Mouse (Mus musculus) adrenal gland, postnatal 14 days (tissue): ENCODE results near the gene Tspan12. TPM values are rescaled to one million over a fixed set of nuclear protein-coding genes. Genes with fewer than 3 reads are reported as not detected.
"Not testable (repeated sequence)": the region's sequence is repeated elsewhere in the genome, so short reads cannot be mapped to it uniquely, and the experiment has no call there.

Source experiments
- DNase-seq: peaks from one replicate; pipeline ENCODE4 v3.0.0; 2021; ENCODE audit warnings: mixed read lengths
- total RNA-seq: library from RNA; stranded (reverse); gene quantifications from 2 replicates; pipeline ENCODE4 v1.2.3, GENCODE M21; 2021

Gene Tspan12
- total RNA-seq, 1 experiment from 2014 or later = 191 TPM

DNA sequence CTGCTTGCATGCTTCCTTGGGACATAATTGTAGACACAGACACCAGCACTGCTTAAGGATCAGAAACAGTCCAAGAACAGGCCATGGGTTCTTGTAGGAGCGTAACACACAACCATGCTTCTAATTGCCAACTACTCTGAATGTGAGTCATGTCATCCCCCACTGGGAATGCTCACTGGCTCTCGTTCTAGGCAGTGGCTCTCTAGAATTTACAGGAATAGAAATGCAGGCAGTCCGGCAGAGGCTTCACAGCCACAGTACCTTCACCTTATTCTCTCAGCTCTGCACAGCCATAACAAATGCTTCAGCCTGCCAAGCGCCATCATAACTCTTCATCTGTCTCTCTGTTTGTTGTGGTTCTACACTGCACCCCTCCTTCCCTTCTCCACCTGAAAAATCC is 23.9 kb downstream of the Tspan12 start:
- peak; percentile 42 for DNase-seq

DNA sequence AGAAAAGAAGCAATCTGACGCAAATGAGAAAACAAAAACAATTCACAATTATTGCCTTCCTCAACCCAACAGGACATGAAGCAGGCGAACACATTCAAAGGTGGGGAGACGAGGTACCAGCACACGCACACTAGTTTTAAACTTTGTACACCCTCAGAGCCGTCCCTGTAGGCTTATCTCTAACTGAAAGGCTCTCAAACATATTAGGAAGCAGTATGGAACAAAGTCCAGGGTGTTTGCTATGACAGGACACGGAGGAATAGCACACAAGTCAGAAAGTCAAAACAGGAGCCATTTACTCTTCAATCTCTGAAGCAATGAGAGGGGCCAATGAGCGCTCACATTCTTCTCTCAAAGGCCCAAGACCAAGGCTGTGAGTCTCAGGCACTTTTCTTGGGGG is 24.3 kb downstream of the Tspan12 start:
- no peak for DNase-seq

DNA sequence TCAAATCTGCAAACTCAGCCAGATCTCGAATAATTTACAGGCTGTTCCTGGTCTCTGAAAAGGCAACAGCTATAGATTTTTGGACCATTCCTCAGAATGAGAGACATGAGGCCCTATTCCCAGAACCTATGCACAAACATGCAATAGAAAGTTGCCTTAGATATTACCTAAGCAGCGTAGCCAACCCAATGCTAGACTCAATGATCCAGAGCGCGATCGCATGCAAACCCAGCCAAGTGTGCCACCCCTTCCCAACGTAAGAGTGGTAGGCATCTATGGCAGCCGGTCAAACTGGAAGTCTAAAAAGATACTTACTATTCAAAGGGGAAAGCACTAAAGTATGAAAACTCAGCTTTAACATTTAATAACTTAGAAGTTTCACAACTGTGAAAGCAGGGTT is 28.6 kb downstream of the Tspan12 start:
- DNase-seq = no peak

DNA sequence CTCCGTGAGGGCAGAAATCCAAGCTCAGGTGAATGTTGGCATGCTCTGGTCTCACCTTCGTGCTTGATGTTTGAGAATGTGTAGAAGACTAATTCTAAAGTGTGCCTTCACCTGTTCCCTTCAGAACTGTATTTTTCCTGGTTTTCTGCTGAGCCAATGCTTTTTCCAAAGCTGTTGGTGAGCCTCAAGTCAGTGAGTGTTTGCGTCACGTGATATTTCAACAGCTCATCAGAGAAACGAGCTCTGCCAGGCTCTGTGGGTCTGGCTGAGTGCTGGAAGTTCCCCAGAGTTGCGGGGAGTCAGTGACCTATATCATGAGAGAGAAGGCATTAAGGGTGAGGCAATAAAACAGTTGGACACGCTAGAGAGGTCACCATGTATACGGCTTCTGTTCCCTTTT is 29.0 kb downstream of the Tspan12 start:
- peak; percentile 51 for DNase-seq

DNA sequence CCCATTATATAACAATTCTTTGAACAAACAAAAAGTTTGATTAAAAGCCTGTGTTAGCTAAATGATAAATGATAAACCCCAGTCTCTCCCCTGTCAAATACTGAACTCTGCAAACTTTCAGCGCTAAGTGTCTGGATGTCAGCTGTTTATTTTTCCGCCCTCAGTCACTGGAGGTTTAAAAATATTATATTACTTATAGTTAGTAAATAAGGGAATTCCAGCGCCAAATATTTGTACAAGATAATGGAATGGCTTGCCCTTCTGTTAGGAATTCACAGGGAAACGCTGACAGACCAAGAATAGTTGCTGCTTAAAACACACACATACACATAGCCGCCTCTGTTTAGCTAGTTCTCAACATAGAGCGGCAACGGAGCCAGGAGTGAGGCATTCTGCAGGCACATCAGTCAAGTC is 29.6 kb downstream of the Tspan12 start:
- DNase-seq = no peak

DNA sequence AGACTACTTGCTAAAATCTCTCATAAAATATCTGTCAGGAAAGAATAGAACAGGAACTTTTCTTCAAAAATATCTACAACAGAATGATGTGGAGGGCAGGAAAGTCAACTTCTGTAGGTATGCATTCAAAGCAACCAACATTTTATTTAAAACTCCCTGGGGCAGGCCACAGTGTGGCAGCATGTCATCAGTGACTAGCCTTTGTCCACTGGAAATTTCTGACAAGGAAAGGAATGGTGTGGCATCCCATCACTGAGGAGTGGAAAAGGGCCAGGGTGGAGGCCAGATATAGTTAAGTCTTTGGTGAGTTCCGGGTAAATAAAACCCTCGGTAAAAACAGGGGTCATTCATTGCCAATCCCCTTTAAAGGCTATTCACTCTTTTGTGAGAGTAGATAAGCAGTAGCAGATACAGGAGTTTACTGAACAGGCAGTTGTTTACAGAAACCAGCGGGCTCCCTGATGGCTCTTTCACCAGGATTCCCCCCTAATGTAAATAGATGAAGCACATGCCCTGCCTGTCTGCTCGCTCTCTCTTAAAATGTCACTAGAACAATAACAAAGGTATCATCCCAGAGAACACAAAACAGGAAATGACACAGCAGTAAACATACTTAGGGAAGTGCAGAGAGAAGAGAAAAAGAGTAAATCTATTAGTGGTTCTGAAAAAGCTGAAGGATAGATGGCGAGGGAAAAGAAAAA is 34.1 kb downstream of the Tspan12 start:
- peak; percentile 21 for DNase-seq

DNA sequence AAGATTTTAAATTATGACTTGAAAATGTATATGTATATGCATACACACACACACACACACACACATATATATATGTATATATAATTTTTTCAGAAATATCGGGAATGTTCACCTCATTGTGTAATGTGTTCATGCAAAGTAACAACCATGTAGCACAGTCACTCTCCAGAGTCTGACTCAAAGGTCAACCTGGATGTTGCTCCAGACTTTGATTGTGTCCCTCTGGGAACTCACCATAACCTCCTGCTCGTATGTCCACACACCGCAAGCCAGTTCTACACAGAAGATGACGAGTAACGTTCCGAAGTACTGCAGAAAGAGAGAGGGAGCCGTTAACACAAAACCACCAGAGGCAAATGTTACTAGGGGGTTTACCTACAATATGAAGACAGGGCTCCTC is 46.3 kb downstream of the Tspan12 start:
- peak; percentile 44 for DNase-seq

DNA sequence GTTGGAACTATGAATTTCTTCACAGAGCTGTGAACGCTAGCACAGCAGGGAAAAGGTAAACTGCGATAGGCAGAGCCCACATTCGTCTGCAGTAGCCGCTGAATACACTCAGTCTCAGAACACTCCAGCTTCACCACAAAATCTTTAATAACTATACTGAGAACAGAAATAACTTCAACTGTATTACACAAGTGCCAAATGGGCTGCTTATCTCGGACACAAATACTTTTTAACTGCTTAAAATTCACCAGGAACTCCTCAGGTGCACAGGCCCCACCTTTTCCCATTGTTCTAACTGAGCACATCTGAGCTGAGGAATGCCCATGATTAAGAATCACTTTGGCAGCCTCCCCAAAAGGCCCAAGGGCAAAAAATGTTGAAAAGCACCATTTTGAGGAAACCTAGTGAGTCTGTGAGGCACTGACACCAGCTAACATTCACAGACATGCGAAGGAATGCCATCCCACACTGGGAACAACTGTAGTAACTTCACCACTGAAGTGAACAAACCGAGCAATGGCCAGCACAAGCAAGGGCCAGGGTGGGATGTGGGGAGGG is 47.2 kb downstream of the Tspan12 start:
- DNase-seq = peak; percentile 44

DNA sequence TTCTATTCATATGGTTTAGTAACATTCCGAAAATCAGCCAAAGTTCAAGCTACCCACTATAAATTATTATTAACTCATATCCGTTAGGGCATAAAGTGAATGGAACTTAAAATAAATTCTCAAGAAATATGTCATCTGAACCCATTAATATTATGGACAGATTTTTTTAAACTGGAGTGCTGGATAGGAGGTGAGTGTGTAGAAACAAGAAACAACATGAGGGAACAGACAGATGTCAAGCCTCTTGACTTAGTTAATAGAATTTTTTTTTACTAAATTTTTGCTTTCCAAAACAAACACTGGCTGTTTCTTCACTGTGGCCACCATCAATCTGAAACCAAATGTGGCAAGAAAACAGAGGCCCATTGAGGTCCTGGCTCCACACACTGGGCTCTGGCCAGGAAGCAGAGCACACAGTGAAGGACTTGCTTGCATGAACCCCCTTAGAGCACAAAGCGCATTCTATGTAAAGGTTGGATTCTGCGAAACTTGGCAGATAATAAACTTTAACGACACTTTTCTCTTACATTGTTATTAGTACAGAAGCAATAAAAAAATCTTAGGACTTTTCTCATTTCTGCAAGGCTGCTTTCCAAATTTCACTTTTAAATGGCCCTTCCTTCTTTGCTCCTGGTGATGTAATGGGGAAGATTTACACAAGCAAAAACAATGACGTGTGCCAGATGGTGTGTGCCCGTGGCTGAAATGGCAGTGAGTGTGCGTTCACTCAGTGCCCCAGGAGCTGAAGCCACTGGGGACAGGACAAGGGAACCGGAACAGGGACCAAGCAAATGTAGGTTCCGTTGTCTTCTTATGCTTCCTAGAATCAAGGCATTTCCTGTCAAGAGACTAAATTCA is 48.6 kb downstream of the Tspan12 start:
- peak; percentile 49 for DNase-seq

DNA sequence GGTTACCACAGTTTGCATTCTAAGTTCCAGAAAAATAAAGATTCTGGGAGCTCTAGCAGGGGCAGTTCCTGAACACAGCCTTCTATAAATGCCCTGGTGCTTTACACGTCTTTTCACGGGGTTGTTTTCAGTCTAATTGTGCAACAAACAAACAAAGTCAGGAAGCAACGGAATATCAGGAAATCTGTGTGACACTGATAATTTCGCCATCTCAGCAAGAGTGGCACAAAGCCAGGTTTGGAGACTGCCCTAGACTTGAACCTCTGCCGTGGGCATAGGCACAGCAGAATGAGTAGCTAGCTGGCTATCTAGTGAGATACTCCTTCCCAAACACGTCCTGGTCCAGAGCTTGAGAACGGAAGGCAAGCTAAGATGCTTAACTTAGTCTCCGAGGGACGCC is 53.7 kb downstream of the Tspan12 start:
- DNase-seq = peak; percentile 66

DNA sequence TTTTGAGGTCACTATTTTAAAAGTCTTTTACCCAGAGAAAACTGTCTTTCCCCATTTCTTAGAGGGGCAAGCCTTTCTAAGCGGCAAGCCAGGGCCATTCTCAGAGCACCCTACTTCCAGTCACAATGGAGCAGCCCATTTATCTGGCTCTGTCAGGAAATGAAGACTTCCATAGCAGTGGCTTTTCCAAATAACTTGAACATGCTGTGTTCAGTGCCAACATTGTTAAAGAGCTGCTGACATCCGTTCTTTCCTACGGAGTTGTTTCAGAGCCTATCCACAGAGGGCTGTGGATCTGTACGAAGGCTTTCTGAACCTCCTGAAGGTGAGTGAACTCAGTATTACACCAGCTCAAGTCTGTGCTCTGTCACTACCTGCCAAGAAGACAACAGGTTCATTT is 55.2 kb downstream of the Tspan12 start:
- no peak for DNase-seq

DNA sequence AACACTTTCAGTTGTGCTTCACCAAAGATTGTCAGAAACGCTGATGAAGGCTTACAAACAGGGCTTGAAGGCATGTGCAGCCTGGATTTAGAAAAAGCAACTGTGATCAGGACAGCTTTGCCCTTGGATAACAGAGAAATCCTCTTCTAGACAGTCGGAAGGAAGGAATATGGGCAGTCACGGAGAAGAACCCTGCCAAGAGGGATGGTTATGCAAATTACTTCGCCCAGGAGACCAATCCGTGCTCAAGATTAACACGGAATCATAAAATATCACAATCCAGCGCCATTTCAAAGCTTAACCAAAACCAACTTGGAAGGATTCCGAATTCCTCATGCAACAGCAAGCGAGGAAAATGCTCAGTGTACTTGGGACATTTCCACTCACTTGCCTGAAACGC is 55.9 kb downstream of the Tspan12 start:
- DNase-seq = no peak

DNA sequence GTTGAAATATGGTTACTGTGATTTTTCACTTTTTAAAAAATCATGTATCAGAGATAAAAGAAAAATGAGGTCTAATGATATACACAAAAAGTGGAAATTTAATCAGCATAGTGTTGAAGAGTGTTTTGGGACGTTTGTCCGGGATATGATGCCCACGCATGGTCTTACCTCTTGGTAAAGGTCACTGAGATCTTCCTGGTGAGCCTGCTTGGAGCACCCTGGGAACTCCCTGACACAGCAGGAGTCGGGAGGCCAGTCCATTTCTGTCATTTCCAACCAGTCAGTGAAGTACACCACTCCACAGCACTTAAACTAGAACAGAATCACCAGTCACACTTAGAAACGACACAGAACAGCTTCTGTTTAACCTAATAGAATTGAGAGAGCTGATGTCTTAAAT is 56.9 kb downstream of the Tspan12 start:
- DNase-seq = no peak

DNA sequence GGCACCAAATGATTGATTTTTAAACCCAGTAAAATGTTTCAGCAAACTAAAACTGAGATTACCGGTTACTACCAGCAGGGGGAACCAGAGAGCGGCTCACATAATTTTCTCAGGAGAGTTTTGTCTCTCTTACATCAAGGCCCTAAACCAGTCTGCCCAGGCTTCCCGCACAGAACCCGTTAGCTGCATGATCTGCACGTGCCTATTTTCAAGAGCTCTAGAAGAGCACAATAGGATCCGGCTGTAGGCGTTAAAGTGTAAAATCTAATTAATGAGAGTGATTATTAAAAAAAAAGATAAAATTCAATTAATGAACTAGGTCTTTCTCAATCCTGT is 57.3 kb downstream of the Tspan12 start:
- peak; percentile 82 for DNase-seq

DNA sequence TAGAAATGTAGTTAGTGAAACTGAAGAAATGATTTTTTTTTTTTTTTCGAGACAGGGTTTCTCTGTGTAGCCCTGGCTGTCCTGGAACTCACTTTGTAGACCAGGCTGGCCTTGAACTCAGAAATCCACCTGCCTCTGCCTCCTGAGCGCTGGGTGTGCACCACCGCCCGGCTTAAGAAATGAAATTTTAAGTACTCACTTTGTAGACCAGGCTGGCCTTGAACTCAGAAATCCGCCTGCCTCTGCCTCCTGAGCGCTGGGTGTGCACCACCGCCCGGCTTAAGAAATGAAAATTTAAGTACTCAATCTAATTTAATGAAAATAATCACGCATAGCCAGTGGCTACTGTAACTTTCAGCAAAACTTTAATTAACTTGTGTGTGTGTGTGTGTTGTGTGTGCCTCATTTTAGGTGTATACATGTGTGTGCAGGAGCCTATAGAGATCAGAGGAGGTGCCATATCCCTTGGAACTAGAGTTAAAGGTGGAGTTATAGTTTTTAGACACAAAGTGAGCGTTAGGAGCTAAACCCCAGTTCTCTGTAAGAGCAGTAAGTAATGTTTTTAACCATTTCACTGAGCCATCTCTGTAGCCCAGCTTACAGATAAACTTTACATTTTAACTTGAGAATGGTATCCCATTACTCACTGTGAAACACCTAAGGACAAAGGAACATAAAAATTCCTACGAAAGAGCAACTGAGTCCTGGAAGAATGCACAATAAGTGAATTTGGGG is 57.8 kb downstream of the Tspan12 start:
- no peak for DNase-seq

DNA sequence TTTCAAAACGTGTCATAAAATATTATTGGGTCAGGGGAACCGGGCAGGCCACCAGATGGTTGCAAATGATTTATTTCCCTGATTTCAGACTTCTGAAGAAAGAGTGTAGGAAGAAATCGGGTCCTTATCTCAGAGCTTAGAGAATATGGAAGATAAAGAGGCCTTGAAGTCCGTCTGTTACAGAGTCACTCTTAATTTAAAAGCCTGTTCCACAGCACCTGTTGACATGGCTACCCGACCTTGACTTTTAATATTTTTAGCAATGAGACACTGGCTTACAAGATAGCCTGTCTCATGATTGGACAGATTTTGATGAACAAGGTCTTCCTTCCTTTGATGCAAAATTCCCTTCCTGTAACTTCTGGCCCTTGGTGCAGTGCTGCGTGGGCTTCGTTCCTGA is 61.0 kb downstream of the Tspan12 start:
- peak; percentile 56 for DNase-seq

DNA sequence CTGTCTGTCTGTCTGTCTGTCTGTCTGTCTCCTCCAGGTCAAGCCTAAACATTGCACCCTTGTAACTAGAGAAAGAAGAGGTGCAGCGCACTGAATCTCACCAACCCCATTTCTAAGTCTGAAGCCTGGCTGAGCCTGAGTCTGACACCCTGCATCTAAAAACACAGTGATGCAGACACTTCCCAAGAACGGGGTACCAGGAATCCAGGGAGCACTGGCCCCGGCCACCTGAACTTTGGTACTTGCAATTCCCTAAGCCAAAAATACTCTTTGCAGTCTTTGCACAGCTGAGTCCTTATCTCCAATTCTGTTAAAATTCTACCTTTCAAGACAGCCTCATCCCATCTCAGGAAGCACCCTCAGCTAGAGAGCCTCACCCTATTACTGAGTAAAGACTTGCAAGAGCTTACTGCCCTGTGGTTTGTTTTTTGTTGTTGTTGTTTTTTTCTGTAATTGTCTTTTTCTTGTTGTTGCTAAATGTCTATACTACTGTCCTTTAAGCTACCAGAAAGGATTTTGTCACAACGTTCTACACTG is 61.7 kb downstream of the Tspan12 start:
- DNase-seq = no peak

DNA sequence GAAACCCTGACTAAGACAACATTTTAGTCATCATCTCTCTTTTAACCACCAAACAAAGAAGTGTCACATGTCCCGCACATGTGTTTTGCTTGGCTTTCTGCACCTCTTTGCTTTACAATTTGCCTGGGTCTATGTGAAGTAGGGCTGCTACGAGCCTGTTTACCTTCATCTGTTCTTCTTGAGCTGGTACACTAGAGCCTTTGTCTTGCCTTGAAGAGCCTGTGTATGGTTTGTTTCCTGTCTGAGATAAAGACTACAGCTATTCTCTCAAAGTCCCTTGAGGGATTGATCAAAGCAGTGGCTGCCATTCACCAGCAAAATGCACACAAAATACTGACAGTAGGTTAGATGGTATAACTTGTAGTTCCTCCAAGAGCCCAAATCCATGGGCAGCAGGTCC is 62.3 kb downstream of the Tspan12 start:
- no peak for DNase-seq

DNA sequence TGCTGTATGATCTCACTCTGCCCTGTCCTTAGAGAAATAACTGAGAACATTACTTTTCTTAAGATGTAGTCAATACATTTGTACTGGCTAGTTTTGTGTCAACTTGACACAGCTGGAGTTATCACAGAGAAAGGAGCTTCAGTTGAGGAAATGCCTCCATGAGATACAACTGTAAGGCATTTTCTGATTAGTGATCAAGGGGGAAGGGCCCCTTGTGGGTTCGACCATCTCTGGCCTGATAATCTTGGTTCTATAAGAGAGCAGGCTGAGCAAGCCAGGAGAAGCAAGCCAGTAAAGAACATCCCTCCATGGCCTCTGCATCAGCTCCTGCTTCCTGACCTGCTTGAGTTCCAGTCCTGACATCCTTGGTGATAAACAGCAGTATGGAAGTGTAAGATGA is 62.7 kb downstream of the Tspan12 start:
- DNase-seq = not testable (repeated sequence)

DNA sequence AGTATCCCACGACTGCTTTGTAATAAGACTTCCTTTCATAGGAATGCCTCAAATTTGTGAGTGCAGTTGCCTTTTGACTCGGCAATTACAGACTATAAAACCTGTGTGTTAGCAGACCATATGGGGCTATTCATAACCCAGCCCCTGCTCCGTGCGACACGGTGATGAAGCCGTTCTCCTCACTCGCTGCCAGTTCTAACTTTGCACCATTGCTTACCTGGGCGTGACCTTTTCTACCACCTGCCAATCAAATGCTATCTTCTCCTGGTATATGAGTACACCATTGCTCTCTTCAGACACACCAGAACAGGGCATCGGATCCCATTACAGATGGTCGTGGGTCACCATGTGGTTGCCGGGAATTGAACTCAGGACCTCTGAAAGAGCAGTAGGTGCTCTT is 64.6 kb downstream of the Tspan12 start:
- no peak for DNase-seq

DNA sequence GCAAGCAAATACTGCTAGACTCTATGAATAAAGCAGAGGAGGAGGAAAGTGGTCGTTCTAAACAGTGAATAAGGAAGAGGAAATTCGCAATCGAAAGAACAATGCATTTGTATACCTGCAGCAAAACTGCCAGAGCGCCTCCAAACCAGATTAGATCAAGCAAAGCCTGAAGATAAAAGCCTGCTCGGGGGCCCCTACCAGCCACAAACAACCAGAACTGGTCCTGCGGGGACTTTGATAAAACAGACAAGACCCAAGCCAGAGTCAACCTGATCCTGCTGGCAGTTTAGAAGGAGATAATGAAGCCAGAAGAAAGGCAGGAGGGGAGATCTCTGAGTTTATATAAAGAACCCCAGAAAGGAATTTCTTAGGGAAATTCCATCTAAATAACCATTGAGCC is 65.0 kb downstream of the Tspan12 start:
- DNase-seq = no peak

DNA sequence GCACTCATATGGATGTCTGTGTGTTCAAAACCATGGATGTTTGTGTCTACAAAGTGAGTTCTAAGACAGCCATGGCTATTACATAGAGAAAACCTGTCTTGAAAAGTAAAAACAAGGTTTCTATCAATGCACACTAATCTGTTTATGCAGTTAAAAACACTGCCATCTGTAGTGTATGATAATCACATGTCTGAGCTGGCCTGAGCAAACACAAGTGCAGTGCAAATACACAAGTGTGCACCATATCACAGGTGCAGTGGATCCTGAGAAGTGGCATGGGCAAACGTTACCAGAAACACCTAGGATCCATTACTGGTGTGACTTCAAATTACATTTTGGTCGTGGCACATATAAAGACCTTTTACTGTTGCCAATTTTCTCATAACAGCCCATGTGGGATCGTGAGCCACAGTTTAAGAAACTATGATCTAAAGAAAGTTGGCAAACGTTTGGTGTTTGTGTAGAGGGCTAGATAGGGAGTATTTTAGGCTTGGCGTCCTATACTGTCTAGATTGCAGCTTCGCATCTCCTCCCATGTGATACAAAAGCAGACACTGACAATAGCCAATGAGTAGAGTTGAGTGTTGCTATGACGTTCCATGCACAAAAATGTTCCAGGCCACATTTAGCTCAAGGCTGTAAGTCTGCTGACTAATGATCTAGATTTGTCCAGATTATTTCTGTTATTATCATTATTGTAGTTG is 78.0 kb downstream of the Tspan12 start:
- DNase-seq = no peak
